Mouse (Mus musculus) hindbrain, embryonic 13.5 days (tissue): Measurements from ENCODE around the gene Atg10. TPM values are rescaled to one million over a fixed set of nuclear protein-coding genes. Genes with fewer than 3 reads are reported as not detected.

Experiments
- ATAC-seq: fragments of 200-750 bp; cut with Nextera tagmentation; 2 replicates; pipeline ENCODE4 v1.8.0; 2017; ENCODE audit warnings: moderate TSS enrichment; ENCODE audit not compliant: low FRiP score
- H3K27ac ChIP-seq: fragments of 300-500 bp; sonication (generic); 2 replicates; pipeline ENCODE4 v1.5.1; 2015; ENCODE audit warnings: inconsistent platforms, mild to moderate bottlenecking, moderate library complexity
- H3K27me3 ChIP-seq: fragments of 300-500 bp; sonication (generic); 2 replicates; pipeline ENCODE4 v1.6.1; 2015; ENCODE audit warnings: mild to moderate bottlenecking, inconsistent platforms
- H3K36me3 ChIP-seq: fragments of 300-500 bp; sonication (generic); 2 replicates; pipeline ENCODE4 v1.6.1; 2015; ENCODE audit warnings: mild to moderate bottlenecking, inconsistent platforms
- H3K4me1 ChIP-seq: fragments of 300-500 bp; sonication (generic); replicated peaks from 2 replicates; pipeline ENCODE4 v1.6.1; 2015; ENCODE audit warnings: inconsistent platforms
- H3K4me2 ChIP-seq: fragments of 300-500 bp; sonication (generic); 2 replicates; pipeline ENCODE4 v1.6.1; 2015; ENCODE audit warnings: inconsistent platforms, mild to moderate bottlenecking, moderate library complexity
- H3K4me3 ChIP-seq: fragments of 300-500 bp; sonication (generic); 2 replicates; pipeline ENCODE4 v1.5.1; 2015; ENCODE audit warnings: mild to moderate bottlenecking, inconsistent platforms
- H3K9ac ChIP-seq: fragments of 300-500 bp; sonication (generic); 2 replicates; pipeline ENCODE4 v1.6.1; 2015; ENCODE audit warnings: mild to moderate bottlenecking, inconsistent platforms
- H3K9me3 ChIP-seq: fragments of 300-500 bp; sonication (generic); 2 replicates; pipeline ENCODE4 v1.6.1; 2016; ENCODE audit warnings: inconsistent platforms
- WGBS: fragments of 180-500 bp; shearing (Covaris S2); methylation state at CpG from one replicate; pipeline ENCODE4 v1.1.7; 2015; 5-methylcytosine and 5-hydroxymethylcytosine counted together
- polyA plus RNA-seq: library from polyadenylated mRNA; unstranded; fragments of >200 nt; fragmentation: Nextera tagmentation; extraction: Ambion mirVana; gene quantifications from 2 replicates; pipeline ENCODE4 v1.2.1, GENCODE M21; 2015

The Atg10 gene
- polyA plus RNA-seq, 1 experiment from 2014 or later, result 20.2 TPM

DNA sequence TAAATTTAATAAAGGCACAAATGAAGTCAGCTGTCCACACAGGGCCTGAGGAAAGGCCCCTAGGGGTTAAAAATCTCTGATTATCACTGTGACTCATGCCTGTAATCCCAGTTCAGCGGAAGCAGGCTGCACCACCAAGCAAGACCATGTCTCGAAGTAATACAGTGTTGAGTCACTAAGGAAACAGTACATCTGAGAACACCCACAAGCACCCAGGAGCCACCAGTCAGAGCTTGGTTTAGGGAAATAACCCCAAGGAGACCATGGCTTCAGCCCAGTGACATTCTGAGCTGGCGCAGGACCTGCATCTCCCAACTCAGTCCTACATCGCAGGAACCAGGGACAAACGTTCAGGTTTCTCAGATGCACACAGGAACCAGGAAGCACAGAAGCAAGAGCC, 17.5 kb downstream of the Atg10 start:
- peaks cover 5% of the 10 kb centered on the region; the same call in 1 of the 2 replicates for H3K36me3 ChIP-seq
- no peak for ATAC-seq
- no peak overlapping the region for H3K27ac ChIP-seq
- no peak overlapping the region for H3K9ac ChIP-seq
- H3K4me2 ChIP-seq, result no peak overlapping the region
- 87% methylated on average over 5 of the region's 5 CpGs for WGBS
- H3K9me3 ChIP-seq, result no peaks in the 10 kb centered on the region
- H3K27me3 ChIP-seq, result no peaks in the 10 kb centered on the region
- H3K4me1 ChIP-seq, result no peaks in the 10 kb centered on the region
- no peak overlapping the region for H3K4me3 ChIP-seq

DNA sequence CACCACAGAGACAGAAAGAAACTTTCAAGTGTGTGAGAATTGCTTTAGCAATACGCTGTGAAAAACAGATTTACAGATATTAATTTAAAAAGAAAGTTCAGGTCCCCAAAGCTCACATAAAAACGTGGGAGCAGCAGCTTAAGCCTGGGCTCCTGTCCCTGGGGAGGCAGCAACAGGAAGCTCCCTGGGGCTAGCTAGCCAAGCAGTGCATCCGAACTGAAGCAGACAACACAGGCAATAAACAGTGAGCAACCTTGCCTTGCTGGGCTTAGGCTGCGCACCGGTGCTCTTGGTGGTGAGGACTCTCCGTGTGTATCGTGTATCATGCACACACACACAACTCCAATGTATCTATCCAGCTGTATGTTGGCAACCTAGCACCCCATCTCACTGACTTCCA, 21.2 kb downstream of the Atg10 start:
- no peak overlapping the region for H3K9ac ChIP-seq
- H3K36me3 ChIP-seq, result peaks cover 2% of the 10 kb centered on the region; the same call in 1 of the 2 replicates
- no peak for ATAC-seq
- H3K4me3 ChIP-seq, result no peak overlapping the region
- no peak overlapping the region for H3K27ac ChIP-seq
- H3K4me2 ChIP-seq, result no peak overlapping the region
- H3K27me3 ChIP-seq, result no peaks in the 10 kb centered on the region
- 70% methylated on average over 7 of the region's 7 CpGs for WGBS
- H3K4me1 ChIP-seq, result no peaks in the 10 kb centered on the region
- no peaks in the 10 kb centered on the region for H3K9me3 ChIP-seq

DNA sequence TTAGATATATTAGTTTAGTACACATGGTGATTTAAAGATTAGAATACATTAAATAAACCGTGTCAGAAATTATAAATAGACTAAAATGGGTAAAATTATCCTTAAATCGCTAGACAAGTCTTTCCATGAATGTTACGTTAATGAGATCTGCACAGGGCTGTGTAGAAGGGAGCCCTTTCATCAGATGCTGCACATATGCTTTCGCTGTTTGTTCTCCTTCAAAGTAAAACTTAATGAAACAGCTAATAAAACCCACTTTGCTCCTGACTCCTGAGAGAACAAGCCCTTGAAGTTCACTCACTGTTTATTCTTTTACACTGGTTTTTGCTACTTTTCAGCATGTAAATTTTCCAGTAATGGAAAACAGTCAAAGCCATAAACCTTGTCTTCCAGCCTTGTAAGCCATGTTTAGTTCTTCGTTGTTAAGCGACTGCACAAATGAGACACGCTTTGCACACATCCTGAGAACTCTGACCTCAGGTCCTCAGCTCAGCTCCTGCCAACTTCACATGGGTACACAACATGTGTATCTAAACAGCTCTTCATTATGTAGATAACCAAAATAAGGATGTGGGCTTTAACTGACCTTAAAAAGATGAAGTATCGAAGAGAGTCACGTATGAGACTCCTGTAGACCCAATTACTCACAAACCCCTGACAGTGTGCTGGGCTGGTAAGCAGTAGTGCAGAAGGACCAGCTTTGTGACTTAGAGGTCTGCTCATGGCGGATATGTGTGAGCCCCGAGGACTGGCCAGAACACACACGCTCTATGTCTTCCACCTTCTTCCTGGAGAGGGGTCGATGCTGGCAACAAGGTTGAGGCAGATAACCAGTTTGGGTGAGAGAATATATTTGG, 36.2 kb downstream of the Atg10 start:
- 92% methylated on average over 13 of the region's 13 CpGs for WGBS
- Histone ChIP-seq H3K4me1 (no peaks in the 10 kb centered on the region), H3K9ac (no peak overlapping the region), H3K4me3 (no peak overlapping the region), H3K4me2 (no peak overlapping the region), H3K36me3 (no peaks in the 10 kb centered on the region), H3K9me3 (no peaks in the 10 kb centered on the region), H3K27ac (no peak overlapping the region), H3K27me3 (no peaks in the 10 kb centered on the region)
- no peak for ATAC-seq

GRCm38 (mm10) chr13:91185248-91185867, 38.4 kb downstream of the Atg10 start:
- no peak overlapping the region for H3K27ac ChIP-seq
- no peak overlapping the region for H3K4me3 ChIP-seq
- H3K9ac ChIP-seq, result no peak overlapping the region
- no peaks in the 10 kb centered on the region for H3K36me3 ChIP-seq
- H3K27me3 ChIP-seq, result no peaks in the 10 kb centered on the region
- ATAC-seq, result no peak
- 92% methylated on average over 3 of the region's 3 CpGs for WGBS
- H3K4me2 ChIP-seq, result no peak overlapping the region
- no peaks in the 10 kb centered on the region for H3K9me3 ChIP-seq
- no peaks in the 10 kb centered on the region for H3K4me1 ChIP-seq

GRCm38 (mm10) chr13:91184226-91184625, 39.5 kb downstream of the Atg10 start:
- H3K4me1 ChIP-seq, result peaks cover 10% of the 10 kb centered on the region
- 88% methylated on average over 3 of the region's 3 CpGs for WGBS
- ATAC-seq, result no peak

GRCm38 (mm10) chr13:91180364-91180763, 43.4 kb downstream of the Atg10 start:
- 90% methylated on average over 8 of the region's 8 CpGs for WGBS
- no peak overlapping the region for H3K4me3 ChIP-seq
- no peak for ATAC-seq

More at GRCm38 (mm10) chr13:91184226-91184625, 39.5 kb downstream of the Atg10 start:
- Histone ChIP-seq H3K4me2 (no peak overlapping the region), H3K27me3 (no peaks in the 10 kb centered on the region), H3K9ac (no peak overlapping the region), H3K4me3 (no peak overlapping the region), H3K27ac (no peak overlapping the region), H3K36me3 (no peaks in the 10 kb centered on the region), H3K9me3 (no peaks in the 10 kb centered on the region)

GRCm38 (mm10) chr13:91179174-91179899, 44.4 kb downstream of the Atg10 start:
- no peak overlapping the region for H3K4me3 ChIP-seq
- H3K27ac ChIP-seq, result peak overlapping the region; percentile 83
- peak; percentile 15 for ATAC-seq
- no peaks in the 10 kb centered on the region for H3K9me3 ChIP-seq
- peaks cover 22% of the 10 kb centered on the region for H3K4me1 ChIP-seq
- H3K4me2 ChIP-seq, result peak overlapping the region; percentile 21; the same call in 1 of the 2 replicates
- H3K27me3 ChIP-seq, result no peaks in the 10 kb centered on the region
- no peak overlapping the region for H3K9ac ChIP-seq
- no peaks in the 10 kb centered on the region for H3K36me3 ChIP-seq
- WGBS, result 49% methylated on average over 8 of the region's 8 CpGs

More at GRCm38 (mm10) chr13:91180364-91180763, 43.4 kb downstream of the Atg10 start:
- Histone ChIP-seq H3K27ac (no peak overlapping the region), H3K9me3 (no peaks in the 10 kb centered on the region), H3K27me3 (no peaks in the 10 kb centered on the region), H3K36me3 (no peaks in the 10 kb centered on the region), H3K4me2 (no peak overlapping the region), H3K4me1 (peaks cover 22% of the 10 kb centered on the region), H3K9ac (no peak overlapping the region)

DNA sequence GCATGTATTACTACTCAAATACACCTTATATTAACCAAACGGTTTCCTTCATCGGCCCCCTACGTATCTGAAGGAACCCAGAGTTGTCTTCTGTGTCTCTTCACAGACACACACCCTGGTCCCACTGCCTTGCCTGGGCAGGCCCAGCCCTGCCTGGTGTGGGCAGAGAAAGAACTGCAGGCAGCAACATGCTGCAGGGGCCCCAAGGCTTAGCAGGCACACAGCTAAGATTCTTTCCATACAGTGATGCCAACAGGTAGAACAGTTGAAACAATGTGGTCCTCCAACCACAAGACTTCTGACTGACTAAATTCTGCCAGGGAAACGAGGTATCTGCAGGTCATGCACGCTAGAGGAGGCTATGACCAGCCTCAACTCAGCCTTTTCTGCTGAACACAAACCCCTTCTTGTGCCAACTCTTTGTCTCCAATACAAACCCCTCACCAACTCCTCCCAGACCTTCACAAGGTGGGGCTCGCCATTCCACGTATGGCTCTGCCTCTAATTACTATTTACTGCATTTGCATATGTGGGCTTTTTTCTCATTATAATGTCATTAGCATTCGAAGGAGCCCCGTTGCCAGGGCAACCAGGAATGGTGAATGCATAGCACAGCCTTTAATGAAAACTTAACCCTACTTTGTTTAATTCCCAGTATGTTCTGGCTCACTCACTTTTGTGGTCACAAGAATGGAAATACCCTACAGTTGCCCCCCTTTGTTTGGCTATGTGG, 45.2 kb downstream of the Atg10 start:
- peak overlapping the region; percentile 83 for H3K27ac ChIP-seq
- H3K9ac ChIP-seq, result 0 out of 2 replicates have a peak overlapping the region, but pooled peaks have one; percentile 3
- no peak overlapping the region for H3K4me3 ChIP-seq
- H3K4me1 ChIP-seq, result peaks cover 22% of the 10 kb centered on the region
- peak overlapping the region; percentile 21; the same call in 1 of the 2 replicates for H3K4me2 ChIP-seq
- H3K9me3 ChIP-seq, result no peaks in the 10 kb centered on the region
- WGBS, result 37% methylated on average over 9 of the region's 9 CpGs
- H3K27me3 ChIP-seq, result no peaks in the 10 kb centered on the region
- ATAC-seq, result peak; percentile 89
- no peaks in the 10 kb centered on the region for H3K36me3 ChIP-seq

DNA sequence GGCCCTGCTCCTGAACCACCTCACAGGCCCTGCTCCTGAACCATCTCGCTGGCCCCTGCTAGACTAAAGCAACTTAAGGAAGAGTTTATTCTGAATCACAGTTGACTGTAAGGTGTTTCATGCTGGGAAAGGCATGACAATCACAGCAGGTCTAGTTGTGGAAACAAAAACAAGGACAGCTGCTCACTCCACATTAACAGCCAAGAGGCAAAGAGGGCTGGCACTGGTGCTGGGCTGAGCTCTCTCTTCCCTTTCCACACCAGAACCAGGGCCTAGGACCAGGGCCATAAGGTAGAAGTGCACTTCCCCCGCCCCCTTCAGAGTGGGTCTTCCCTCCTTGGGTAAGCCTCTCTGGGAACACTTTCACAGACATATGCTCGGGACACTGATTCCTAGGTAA, 48.4 kb downstream of the Atg10 start:
- no peak overlapping the region for H3K9ac ChIP-seq
- no peak overlapping the region for H3K27ac ChIP-seq
- H3K4me1 ChIP-seq, result peaks cover 22% of the 10 kb centered on the region
- H3K27me3 ChIP-seq, result no peaks in the 10 kb centered on the region
- no peaks in the 10 kb centered on the region for H3K9me3 ChIP-seq
- H3K4me2 ChIP-seq, result no peak overlapping the region
- WGBS, result 61% methylated on average over 3 of the region's 3 CpGs
- no peak for ATAC-seq
- H3K36me3 ChIP-seq, result no peaks in the 10 kb centered on the region
- no peak overlapping the region for H3K4me3 ChIP-seq

GRCm38 (mm10) chr13:91171766-91172491, 51.8 kb downstream of the Atg10 start:
- Histone ChIP-seq H3K4me2 (no peak overlapping the region), H3K4me1 (no peaks in the 10 kb centered on the region; the same call in none of the 2 replicates), H3K36me3 (no peaks in the 10 kb centered on the region), H3K9ac (no peak overlapping the region), H3K27me3 (no peaks in the 10 kb centered on the region), H3K4me3 (no peak overlapping the region), H3K27ac (no peak overlapping the region), H3K9me3 (no peaks in the 10 kb centered on the region)
- 80% methylated on average over 15 of the region's 15 CpGs for WGBS
- ATAC-seq, result peak; percentile 65

GRCm38 (mm10) chr13:91171205-91171604, 52.6 kb downstream of the Atg10 start:
- H3K9me3 ChIP-seq, result no peaks in the 10 kb centered on the region
- no peak overlapping the region for H3K4me2 ChIP-seq
- no peak overlapping the region for H3K4me3 ChIP-seq
- no peak overlapping the region for H3K27ac ChIP-seq
- H3K36me3 ChIP-seq, result no peaks in the 10 kb centered on the region
- no peaks in the 10 kb centered on the region; the same call in none of the 2 replicates for H3K4me1 ChIP-seq
- H3K27me3 ChIP-seq, result no peaks in the 10 kb centered on the region
- ATAC-seq, result peak; percentile 50; the same call in 1 of the 2 replicates
- WGBS, result 81% methylated on average over 5 of the region's 5 CpGs
- no peak overlapping the region for H3K9ac ChIP-seq
